In the genomic region with DNA sequence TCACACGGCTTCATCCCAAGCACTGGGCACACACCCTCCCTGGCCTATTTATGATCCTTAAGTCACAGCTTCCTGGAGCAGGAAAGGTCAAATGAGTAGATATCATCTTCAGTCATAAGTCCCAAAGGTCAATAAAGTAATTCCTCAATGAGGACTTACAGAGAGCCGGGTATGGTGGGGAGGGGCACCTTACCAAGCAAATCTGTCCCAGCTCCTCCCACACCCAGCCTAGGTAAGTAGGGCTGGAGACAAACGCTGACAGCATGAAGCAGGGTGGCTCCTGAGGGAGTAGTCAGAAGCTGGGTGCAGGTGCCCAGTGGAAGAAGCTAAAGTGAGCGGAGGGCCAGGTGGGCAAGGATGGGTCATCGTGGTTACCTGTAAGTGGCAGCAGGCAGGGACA, we compare ENCODE assay signal across 22 mouse cellular contexts. TPM values are rescaled to one million over a fixed set of nuclear protein-coding genes. Genes with fewer than 3 reads are reported as not detected.
DNase-seq lines count a peak whose midpoint lies in the region; ATAC-seq and TF ChIP-seq lines count a peak whose summit lies in the region.
"Had no signal": no experiment of that assay in that cellular context is flagged by ENCODE, and none has a peak within 500 bp of the region (broad histone marks: within the 10 kb centered on the region; RNA-seq: fewer than 3 reads in every experiment).

No protein-coding gene starts in this region.

- ATAC-seq in intestine, embryonic 15.5 days: peak; percentile 81
- ATAC-seq in intestine, postnatal 0 days: peak; percentile 85
- ATAC-seq in stomach, postnatal 0 days (ENCODE audit: low FRiP score, low TSS enrichment): peak; percentile 66
- ATAC-seq: forebrain, embryonic 13.5 days; forebrain, embryonic 15.5 days; forebrain, postnatal 0 days had no signal

- H3K27me3 ChIP-seq in intestine, embryonic 15.5 days (replicated peaks): no peaks in the 10 kb centered on the region
- H3K27me3 ChIP-seq in intestine, postnatal 0 days (replicated peaks; ENCODE audit: control insufficient read depth, insufficient read depth, low read length): no peaks in the 10 kb centered on the region
- H3K27me3 ChIP-seq in stomach, postnatal 0 days (ENCODE audit: control insufficient read depth, insufficient read depth, low read length): no peaks in the 10 kb centered on the region
- H3K27me3 ChIP-seq: embryonic facial prominence, embryonic 13.5 days; embryonic facial prominence, embryonic 15.5 days; forebrain, embryonic 13.5 days; forebrain, embryonic 15.5 days had no signal

- H3K36me3 ChIP-seq in intestine, embryonic 15.5 days: peaks cover 15% of the 10 kb centered on the region; the same call in 1 of the 2 replicates
- H3K36me3 ChIP-seq in intestine, postnatal 0 days (ENCODE audit: control insufficient read depth, insufficient read depth): peaks cover 59% of the 10 kb centered on the region
- peaks cover 8% of the 10 kb centered on the region for H3K36me3 ChIP-seq in stomach, postnatal 0 days (ENCODE audit: control insufficient read depth, insufficient read depth, low read length)

- H3K4me1 ChIP-seq in intestine, embryonic 15.5 days (replicated peaks): peaks cover 40% of the 10 kb centered on the region
- peaks cover 7% of the 10 kb centered on the region; the same call in 1 of the 2 replicates for H3K4me1 ChIP-seq in intestine, postnatal 0 days (replicated peaks; ENCODE audit: control insufficient read depth, insufficient read depth, low read length)
- no peaks in the 10 kb centered on the region for H3K4me1 ChIP-seq in stomach, postnatal 0 days (replicated peaks; ENCODE audit: control insufficient read depth, insufficient read depth)

- no peak overlapping the region for H3K27ac ChIP-seq in intestine, embryonic 15.5 days
- H3K27ac ChIP-seq in intestine, postnatal 0 days (ENCODE audit: low read depth, low read length): peak overlapping the region; percentile 73
- no peak overlapping the region for H3K27ac ChIP-seq in stomach, postnatal 0 days (replicated peaks)
- H3K27ac ChIP-seq: embryonic facial prominence, embryonic 13.5 days; embryonic facial prominence, embryonic 15.5 days; forebrain, embryonic 13.5 days had no signal

- 76% methylated on average over 5 of the region's 5 CpGs for WGBS in intestine, embryonic 15.5 days
- 51% methylated on average over 5 of the region's 5 CpGs for WGBS in intestine, postnatal 0 days
- 71% methylated on average over 5 of the region's 5 CpGs for WGBS in stomach, postnatal 0 days

- no peak for TF ChIP-seq EP300 in stomach, postnatal 0 days (optimal IDR thresholded peaks at IDR 0.05)

- no peak overlapping the region for H3K4me2 ChIP-seq in intestine, embryonic 15.5 days (replicated peaks)
- no peak overlapping the region for H3K4me2 ChIP-seq in intestine, postnatal 0 days (replicated peaks; ENCODE audit: low read depth)
- no peak overlapping the region for H3K4me2 ChIP-seq in stomach, postnatal 0 days (replicated peaks; ENCODE audit: low read depth)
- H3K4me2 ChIP-seq: embryonic facial prominence, embryonic 13.5 days; embryonic facial prominence, embryonic 15.5 days; forebrain, embryonic 13.5 days; forebrain, embryonic 15.5 days had no signal

- H3K4me3 ChIP-seq in intestine, embryonic 15.5 days (replicated peaks): no peak overlapping the region
- no peak overlapping the region for H3K4me3 ChIP-seq in intestine, postnatal 0 days (ENCODE audit: low read depth, low read length)
- no peak overlapping the region for H3K4me3 ChIP-seq in stomach, postnatal 0 days (ENCODE audit: low read depth, low read length)
- H3K4me3 ChIP-seq: embryonic facial prominence, embryonic 13.5 days; embryonic facial prominence, embryonic 15.5 days; erythroblast, embryonic 14.5 days; forebrain, embryonic 13.5 days; forebrain, embryonic 15.5 days had no signal

- no peaks in the 10 kb centered on the region for H3K9me3 ChIP-seq in intestine, embryonic 15.5 days
- H3K9me3 ChIP-seq in intestine, postnatal 0 days (ENCODE audit: control insufficient read depth): no peaks in the 10 kb centered on the region
- H3K9me3 ChIP-seq in stomach, postnatal 0 days (ENCODE audit: control insufficient read depth, low read length): no peaks in the 10 kb centered on the region
- H3K9me3 ChIP-seq: embryonic facial prominence, embryonic 13.5 days; embryonic facial prominence, embryonic 15.5 days; forebrain, embryonic 13.5 days; forebrain, embryonic 15.5 days had no signal

- H3K9ac ChIP-seq in intestine, embryonic 15.5 days: no peak overlapping the region
- no peak overlapping the region for H3K9ac ChIP-seq in intestine, postnatal 0 days (ENCODE audit: low read depth, low read length)
- no peak overlapping the region for H3K9ac ChIP-seq in stomach, postnatal 0 days (ENCODE audit: low read length)
- H3K9ac ChIP-seq: embryonic facial prominence, embryonic 13.5 days; embryonic facial prominence, embryonic 15.5 days; forebrain, embryonic 13.5 days; forebrain, embryonic 15.5 days; forebrain, postnatal 0 days had no signal

- no peak for DNase-seq in stomach, postnatal 0 days (ENCODE audit: low spot score)
- no peak for DNase-seq in frontal cortex, postnatal 36 days (ENCODE audit: low spot score in 2 of 2)
- no peak for DNase-seq in c-Kit-positive CD71-positive TER-119-positive erythroid progenitor cells, embryonic 14.5 days (ENCODE audit: low spot score)
- DNase-seq in adrenal gland, adult 2 months: no peak
- DNase-seq: adrenal gland, adult 8-10 months; adrenal gland, postnatal 14 days; adrenal gland, postnatal 36 days; cerebellum, adult 11 months; cerebellum, adult 18-20 months; cerebellum, adult 8-10 months; cerebellum, adult 9-11 months; cerebellum, postnatal 14 days; cerebellum, postnatal 36 days; embryo, embryonic 11 days; forebrain, postnatal 0 days had no signal

- no peak for TF ChIP-seq CTCF in intestine, postnatal 0 days (IDR thresholded peaks at IDR 0.05; ENCODE audit: low read depth)
- no peak for TF ChIP-seq CTCF in stomach, postnatal 0 days (IDR thresholded peaks at IDR 0.05; ENCODE audit: low read depth)

RNA-seq across cellular contexts. Expression of gene Ptprf, which starts 36.3 kb away (rescaled TPM):
- polyA plus RNA-seq in intestine, embryonic 15.5 days (2015; fragmentation: Nextera tagmentation; extraction: Ambion mirVana): 57.7 and 62.4 TPM in 2 replicates
- 32.8 and 37.9 TPM in 2 replicates for polyA plus RNA-seq in intestine, postnatal 0 days (2015; fragmentation: Nextera tagmentation; extraction: Ambion mirVana)
- polyA plus RNA-seq in stomach, postnatal 0 days (2015; fragmentation: Nextera tagmentation; extraction: Ambion mirVana): 30.1 and 34.1 TPM in 2 replicates
- 10 to 100 TPM; 34.9 to 87.8 TPM for total RNA-seq in adrenal gland, adult 2 months (2021)
- polyA plus RNA-seq in adrenal gland, adult 2 months (2012; rRNA removed): 43.2 and 43.3 TPM in 2 replicates
